Mouse (Mus musculus): ENCODE measurements around the gene Calm3.

Calm3 gene

GRCm38 (mm10) chr7:16942861-16943260 lies 18.9 kb upstream of the Calm3 start:
- in situ Hi-C loops (cut with MboI, MseI) = no loop called here

DNA sequence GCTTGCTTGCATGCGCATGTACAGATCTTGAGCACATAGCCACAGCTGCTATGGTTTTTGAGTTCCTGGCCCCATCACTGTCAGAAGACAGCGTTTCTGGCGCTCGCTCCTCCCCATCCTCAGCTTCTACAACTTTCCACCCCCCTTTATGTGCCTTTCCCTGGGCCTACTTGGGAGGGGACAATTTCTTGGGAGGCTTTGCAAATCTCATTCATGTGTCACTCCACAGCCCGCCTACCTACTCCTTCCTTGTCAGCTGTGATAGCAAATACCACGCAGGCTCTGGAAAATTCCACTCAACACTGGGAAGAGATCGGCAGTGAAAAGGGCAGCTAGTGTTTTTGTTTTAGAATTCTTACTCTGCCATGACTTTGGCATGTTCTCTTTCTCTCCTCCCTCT lies 16.4 kb upstream of the Calm3 start:
- in situ Hi-C loops (cut with MboI, MseI) = no loop called here

GRCm38 (mm10) chr7:16938117-16938791 lies 14.3 kb upstream of the Calm3 start:
- in situ Hi-C loops (cut with MboI, MseI) = no loop called here

DNA sequence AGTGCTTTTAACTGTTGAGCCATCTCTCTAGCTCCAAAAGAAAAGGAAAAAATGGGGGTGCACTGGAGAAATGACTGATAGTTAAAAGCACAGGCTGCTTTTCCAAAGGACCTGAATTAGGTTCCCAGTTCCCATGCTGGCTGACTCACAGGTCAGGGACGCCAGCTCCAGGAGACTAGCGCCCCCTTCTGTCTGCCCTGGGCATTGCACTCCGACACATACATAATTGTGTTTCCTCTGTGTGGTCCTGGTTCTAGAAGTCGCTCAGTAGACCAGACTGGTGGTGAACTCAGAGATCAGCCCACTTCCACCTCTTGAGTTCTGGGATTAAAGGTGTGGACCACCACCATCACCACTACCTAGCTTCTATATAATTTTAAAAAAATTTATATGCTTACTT lies 13.4 kb upstream of the Calm3 start:
- in situ Hi-C loops (cut with MboI, MseI) = no loop called here

GRCm38 (mm10) chr7:16932704-16933577 lies 9.0 kb upstream of the Calm3 start:
- in situ Hi-C loops (cut with MboI, MseI) = no loop called here

GRCm38 (mm10) chr7:16931968-16932627 lies 8.2 kb upstream of the Calm3 start:
- in situ Hi-C loops (cut with MboI, MseI) = no loop called here

- in situ Hi-C loops (cut with MboI, MseI) = no loop called here
These were observed 6.9 kb upstream of the Calm3 start for GRCm38 (mm10) chr7:16930850-16931249.

GRCm38 (mm10) chr7:16928341-16928740 lies 4.4 kb upstream of the Calm3 start:
- in situ Hi-C loops (cut with MboI, MseI) = no loop called here

- in situ Hi-C loops (cut with MboI, MseI) = loop anchor here (5.0 kb wide), 2 partner anchors 46 to 106 kb away; partner anchors contain the start of genes Dact3, Fkrp and Strn4
These were observed 454 bp downstream of the Calm3 start for GRCm38 (mm10) chr7:16923283-16924036.

DNA sequence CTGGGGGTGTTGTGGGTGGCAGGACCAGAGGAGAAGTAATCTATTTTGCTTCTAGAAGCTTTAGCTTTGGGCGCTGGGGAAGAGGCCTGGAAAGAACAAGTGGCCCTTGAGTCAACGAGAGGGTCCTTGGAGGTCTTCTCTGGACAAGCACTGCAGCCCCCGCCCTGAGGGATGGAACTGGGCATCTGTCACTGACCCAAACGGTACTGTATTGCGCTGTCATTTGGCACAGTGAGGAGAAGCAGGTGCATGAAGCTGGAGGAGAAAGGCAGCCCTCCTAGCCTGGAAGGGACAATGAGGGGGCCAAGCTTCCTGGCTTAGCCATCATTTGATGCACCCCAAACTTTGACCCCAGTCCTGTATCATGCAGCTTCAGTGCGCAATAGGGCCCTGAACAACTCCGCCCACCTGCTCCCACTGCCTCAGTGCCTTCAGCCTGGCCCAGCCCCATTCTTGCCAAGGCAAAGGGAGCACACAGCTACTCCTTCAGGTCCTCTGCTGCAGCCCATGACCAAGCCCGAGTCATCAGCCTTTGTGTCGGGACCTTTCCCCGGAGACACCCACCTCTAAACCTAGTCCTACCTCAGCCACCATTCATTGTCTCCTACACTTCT lies 1.4 kb downstream of the Calm3 start:
- in situ Hi-C loops (cut with MboI, MseI) = loop anchor here (5.0 kb wide), 2 partner anchors 45 to 105 kb away; partner anchors contain the start of genes Dact3, Fkrp and Strn4

DNA sequence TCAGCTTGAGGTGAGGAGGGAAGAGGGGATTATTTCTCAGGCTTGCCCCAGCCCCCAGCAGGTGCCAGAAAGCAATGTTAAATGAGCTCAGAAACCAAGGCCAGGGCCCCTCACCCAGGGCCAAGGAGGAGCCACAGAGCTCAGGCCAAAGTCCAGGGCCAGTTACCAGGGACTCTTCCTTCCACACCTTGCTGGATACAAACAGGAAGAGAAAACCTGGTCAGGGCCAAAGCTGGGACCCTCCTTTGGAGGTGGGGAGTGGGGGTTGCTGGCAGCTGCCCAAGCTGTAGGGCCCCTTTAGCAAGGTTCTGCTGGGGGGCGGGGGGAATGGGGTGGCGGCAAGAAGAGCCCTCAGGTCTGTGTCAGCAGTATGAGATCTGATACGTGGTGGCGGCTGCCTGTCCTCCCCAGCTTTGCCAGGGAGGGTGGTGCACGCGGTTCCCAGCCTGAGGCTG lies 2.0 kb downstream of the Calm3 start:
- in situ Hi-C loops (cut with MboI, MseI) = loop anchor here (5.0 kb wide), 2 partner anchors 45 to 105 kb away; partner anchors contain the start of genes Dact3, Fkrp and Strn4

DNA sequence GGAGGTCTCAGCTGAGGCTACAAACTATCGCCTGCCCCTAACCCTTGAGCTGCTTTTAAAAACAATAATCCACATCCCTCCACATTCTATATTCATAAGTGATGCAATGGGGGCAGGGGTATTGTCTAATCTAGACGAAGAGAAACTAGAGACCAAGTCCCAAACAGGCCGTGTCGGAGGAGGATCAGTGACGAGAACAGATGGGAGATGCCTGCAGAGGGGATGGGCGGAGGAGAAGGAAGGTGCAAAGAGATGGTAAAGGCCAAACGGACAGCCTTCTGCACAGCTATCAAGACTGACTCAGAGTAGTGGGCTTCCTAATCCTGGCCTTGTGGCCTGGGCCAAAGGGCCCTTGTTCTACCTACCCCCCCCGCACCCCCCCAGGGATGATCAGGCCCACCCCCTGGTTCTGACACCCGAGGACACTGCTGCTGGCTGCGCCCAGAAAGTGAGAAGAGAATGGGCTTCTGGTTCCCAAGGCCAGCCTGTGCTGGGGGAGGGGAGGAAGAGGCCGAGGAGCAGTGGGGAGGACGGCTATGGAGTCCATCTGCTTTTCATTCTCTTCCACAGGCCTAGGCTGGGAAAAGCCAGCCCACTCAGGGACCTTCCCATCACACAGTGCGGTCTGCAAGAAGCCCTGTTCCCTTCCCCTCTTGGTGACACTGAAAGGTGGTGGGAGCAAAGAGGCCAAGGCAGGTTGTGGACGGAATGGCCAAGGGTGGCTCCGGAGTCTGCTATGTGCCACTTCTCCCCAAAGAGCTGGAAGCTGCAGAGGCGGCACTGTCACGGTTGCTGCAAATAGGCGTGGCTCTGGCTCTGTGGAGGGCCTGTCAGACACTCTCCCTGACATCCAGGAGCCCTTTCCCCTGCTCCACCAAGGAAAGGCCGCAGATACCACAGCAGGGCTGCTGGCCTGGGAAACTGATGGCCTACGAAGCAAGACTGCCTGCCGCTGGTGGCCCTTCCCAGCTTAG lies 2.8 kb downstream of the Calm3 start:
- in situ Hi-C loops (cut with MboI, MseI) = loop anchor here (5.0 kb wide), 2 partner anchors 44 to 104 kb away; partner anchors contain the start of genes Dact3, Fkrp and Strn4

GRCm38 (mm10) chr7:16920150-16920579 lies 3.7 kb downstream of the Calm3 start:
- in situ Hi-C loops (cut with MboI, MseI) = loop anchor here (5.0 kb wide), 2 partner anchors 43 to 103 kb away; partner anchors contain the start of genes Dact3, Fkrp and Strn4

GRCm38 (mm10) chr7:16919395-16920149 lies 4.3 kb downstream of the Calm3 start:
- in situ Hi-C loops (cut with MboI, MseI) = loop anchor here (5.0 kb wide), 2 partner anchors 42 to 102 kb away; partner anchors contain the start of genes Dact3, Fkrp and Strn4

GRCm38 (mm10) chr7:16918670-16919069 lies 5.2 kb downstream of the Calm3 start:
- in situ Hi-C loops (cut with MboI, MseI) = no loop called here

DNA sequence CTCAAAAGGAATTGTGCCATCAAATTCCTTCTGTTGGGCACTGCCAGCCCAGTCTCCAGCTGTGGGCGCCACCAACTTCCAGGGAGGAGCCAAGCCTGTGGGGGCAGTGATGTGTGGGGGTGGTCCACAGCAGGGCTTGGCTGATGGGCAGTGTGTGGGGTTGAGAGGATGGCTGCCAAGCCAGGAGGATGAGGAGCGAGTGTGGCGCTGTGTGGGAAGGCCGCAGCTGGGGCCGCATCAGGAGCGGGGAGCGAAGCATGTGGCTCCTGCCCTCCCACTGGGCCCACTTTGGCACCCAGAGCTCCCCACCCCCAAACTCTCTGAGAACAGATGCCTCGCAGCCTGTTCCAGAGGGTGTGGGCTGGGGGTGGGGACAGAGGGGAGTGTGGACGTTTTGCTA lies 5.9 kb downstream of the Calm3 start:
- in situ Hi-C loops (cut with MboI, MseI) = no loop called here

- in situ Hi-C loops (cut with MboI, MseI) = no loop called here
These were observed 6.5 kb downstream of the Calm3 start for GRCm38 (mm10) chr7:16917447-16917846.
